Mouse (Mus musculus) cerebellum, adult 9-11 months (tissue): ENCODE data around the gene Il22ra1.
"Not testable (repeated sequence)": the region's sequence is repeated elsewhere in the genome, so short reads cannot be mapped to it uniquely, and the experiment has no call there.

Experiments
- DNase-seq: peaks from one replicate; pipeline ENCODE4 v3.0.0; 2022

Gene Il22ra1

GRCm38 (mm10) chr4:135727817-135728216 is at the start of gene Il22ra1:
Il22ra1 (plus strand) TSS chr4:135728172.
- DNase-seq: no peak

GRCm38 (mm10) chr4:135679316-135679715 is 48.7 kb upstream of the Il22ra1 start:
- DNase-seq: no peak

GRCm38 (mm10) chr4:135681789-135682188 is 46.2 kb upstream of the Il22ra1 start:
- DNase-seq: no peak

- no peak for DNase-seq
These were observed 44.4 kb upstream of the Il22ra1 start for GRCm38 (mm10) chr4:135683553-135683952.

GRCm38 (mm10) chr4:135684731-135685130 is 43.2 kb upstream of the Il22ra1 start:
- no peak for DNase-seq

GRCm38 (mm10) chr4:135685906-135686567 is 41.9 kb upstream of the Il22ra1 start, which contains the start of gene Ifnlr1:
Ifnlr1 (plus strand) TSS chr4:135686287.
- no peak for DNase-seq

- no peak for DNase-seq
These were observed 41.4 kb upstream of the Il22ra1 start for GRCm38 (mm10) chr4:135686568-135686953.

GRCm38 (mm10) chr4:135689797-135690196 is 38.2 kb upstream of the Il22ra1 start:
- DNase-seq: no peak

GRCm38 (mm10) chr4:135690241-135690640 is 37.7 kb upstream of the Il22ra1 start:
- no peak for DNase-seq

GRCm38 (mm10) chr4:135692916-135693315 is 35.1 kb upstream of the Il22ra1 start:
- DNase-seq: no peak

GRCm38 (mm10) chr4:135698498-135698897 is 29.5 kb upstream of the Il22ra1 start:
- DNase-seq: no peak

GRCm38 (mm10) chr4:135703497-135703896 is 24.5 kb upstream of the Il22ra1 start:
- DNase-seq: no peak

GRCm38 (mm10) chr4:135704016-135704415 is 24.0 kb upstream of the Il22ra1 start:
- DNase-seq: no peak

GRCm38 (mm10) chr4:135706045-135706444 is 21.9 kb upstream of the Il22ra1 start:
- DNase-seq: no peak

- DNase-seq: peak; percentile 34
These were observed 18.9 kb upstream of the Il22ra1 start for GRCm38 (mm10) chr4:135709072-135709564.

- DNase-seq: no peak
These were observed 18.4 kb upstream of the Il22ra1 start for GRCm38 (mm10) chr4:135709621-135710020.

GRCm38 (mm10) chr4:135710392-135710791 is 17.6 kb upstream of the Il22ra1 start:
- no peak for DNase-seq

GRCm38 (mm10) chr4:135714776-135715175 is 13.2 kb upstream of the Il22ra1 start:
- no peak for DNase-seq

GRCm38 (mm10) chr4:135716438-135716837 is 11.5 kb upstream of the Il22ra1 start:
- not testable (repeated sequence) for DNase-seq

- DNase-seq: no peak
These were observed 5.3 kb upstream of the Il22ra1 start for GRCm38 (mm10) chr4:135722540-135723290.

- peak; percentile 17 for DNase-seq
These were observed 1.6 kb upstream of the Il22ra1 start for GRCm38 (mm10) chr4:135726416-135726815.

GRCm38 (mm10) chr4:135730204-135730603 is 2.2 kb downstream of the Il22ra1 start:
- DNase-seq: peak; percentile 65

- DNase-seq: no peak
These were observed 3.0 kb downstream of the Il22ra1 start for GRCm38 (mm10) chr4:135730951-135731350.

GRCm38 (mm10) chr4:135733901-135734300 is 5.9 kb downstream of the Il22ra1 start:
- DNase-seq: no peak
